Mouse (Mus musculus) spleen, postnatal 4 days (tissue): Measurements from ENCODE around the gene Bmp8a.
"Not testable (repeated sequence)": the region's sequence is repeated elsewhere in the genome, so short reads cannot be mapped to it uniquely, and the experiment has no call there.

Source experiments
- DNase-seq, 2 experiments: peaks; one replicate each; pipeline ENCODE4 v3.0.0; 2022; ENCODE audit warnings: low spot score in 2 of 2

Gene Bmp8a

DNA sequence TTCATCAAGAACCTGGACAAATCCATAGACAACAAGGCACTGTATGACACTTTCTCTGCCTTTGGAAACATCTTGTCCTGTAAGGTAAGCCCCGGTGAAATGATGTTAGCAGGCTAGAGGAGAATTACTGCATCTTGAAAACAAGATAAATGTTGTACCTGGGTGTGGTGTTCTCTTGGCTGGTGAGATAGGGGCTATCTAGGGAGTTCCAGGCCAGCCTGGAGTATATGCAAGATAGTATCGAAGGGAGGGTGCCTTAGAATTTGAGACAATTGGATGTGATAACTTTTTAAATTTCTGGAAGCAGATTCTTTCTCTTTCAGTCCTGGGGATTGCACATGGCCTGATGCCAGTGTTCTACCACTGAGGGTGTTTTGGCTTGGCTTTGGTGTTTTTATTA lies 56.3 kb downstream of the Bmp8a start:
- DNase-seq, result peak in 1 of 2 experiments; percentile 65

DNA sequence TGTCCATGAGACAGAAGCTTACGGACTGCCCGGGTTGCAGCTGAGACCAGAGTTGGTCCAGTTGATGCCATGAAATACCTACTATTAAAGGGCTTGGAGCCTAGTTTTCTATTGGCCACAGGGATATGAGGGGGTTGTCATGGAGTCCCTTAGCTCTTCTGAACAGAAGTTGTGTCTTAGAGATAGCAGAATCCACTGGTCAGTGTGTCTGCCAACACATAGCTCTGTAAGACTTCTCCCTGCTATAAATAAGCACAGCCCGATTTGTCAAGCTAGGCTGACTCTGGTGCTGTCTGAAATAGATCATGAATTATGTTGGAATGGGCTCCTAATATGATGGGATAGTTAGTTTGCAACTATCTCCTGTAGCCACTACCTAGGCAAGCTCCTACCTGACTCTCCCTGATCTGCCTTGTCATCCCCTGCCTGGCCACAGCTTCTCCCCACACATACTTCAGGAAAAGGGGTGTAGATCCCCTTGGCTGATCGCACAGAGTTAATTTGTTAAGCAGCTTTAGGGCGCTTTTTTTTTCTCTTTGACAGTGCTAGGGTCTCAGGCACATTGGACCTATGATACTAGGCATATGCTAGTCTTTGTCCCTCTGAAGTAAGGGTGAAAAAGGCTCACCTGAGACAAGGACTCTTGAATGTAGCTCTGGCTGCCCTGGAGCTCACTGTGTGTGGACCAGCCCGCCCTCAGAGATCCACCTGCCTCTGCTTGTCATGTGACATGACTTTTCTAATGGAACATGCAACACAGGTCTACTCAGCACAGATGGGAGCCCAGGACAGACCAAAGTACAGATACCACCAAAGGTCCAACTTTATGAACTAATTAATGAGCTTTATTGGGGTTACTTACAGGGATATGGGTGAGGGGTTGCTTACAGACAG lies 58.1 kb downstream of the Bmp8a start:
- peak in 1 of 2 experiments; percentile 40 for DNase-seq

DNA sequence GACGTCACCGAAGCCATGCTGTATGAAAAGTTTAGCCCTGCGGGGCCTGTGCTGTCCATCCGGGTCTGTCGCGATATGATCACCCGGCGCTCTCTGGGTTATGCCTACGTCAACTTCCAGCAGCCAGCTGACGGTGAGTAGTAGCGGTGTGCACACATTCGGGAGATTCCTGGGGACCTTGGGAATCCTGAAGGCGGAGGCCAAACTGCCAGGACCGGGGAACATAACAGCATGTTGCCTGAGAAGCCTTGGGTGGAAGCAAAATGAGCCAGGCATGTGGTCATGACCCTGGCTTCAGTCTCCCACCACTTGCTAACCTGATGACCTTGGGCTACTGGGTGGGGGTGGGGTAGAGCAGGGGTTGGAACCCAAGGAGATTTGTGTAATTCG lies 59.4 kb downstream of the Bmp8a start:
- DNase-seq, result peak in 1 of 2 experiments; percentile 35

DNA sequence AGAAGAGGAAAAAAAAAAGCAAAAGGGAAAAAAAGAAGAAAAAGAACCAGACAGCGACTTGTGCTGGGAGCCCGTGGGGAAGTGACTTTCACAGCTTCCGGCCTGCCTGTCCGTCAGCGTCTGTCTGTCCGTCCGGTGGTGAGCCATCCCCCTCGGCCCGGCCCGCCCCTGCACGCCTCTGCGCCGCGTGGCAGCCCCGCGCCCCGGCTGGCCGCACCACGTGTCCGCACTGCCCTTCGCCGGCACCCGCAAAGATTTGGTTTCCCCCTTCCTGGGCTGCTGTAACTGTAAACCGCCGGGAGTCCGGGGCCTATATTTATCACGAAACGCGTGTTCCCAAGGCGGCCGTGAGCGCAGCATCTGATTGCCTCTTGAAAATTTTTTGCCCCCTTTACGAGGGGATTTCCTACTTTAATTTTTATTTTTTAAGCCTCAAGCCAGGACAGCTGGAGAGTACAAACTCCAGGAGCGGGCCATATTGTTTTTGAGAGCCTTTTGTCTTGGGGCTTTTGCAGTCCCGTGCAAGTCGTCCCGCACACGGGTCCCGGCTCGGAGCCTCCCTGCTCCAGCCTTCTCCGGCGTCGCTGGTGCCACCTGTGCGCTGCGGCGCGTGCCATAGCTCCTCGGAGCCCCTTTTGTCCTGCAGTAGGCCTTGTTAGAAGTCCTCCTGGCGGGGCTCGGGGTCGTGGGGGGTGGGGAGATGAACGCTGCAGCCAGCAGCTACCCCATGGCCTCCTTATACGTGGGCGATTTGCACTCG lies 60.0 kb downstream of the Bmp8a start:
- DNase-seq, result not testable (repeated sequence)

DNA sequence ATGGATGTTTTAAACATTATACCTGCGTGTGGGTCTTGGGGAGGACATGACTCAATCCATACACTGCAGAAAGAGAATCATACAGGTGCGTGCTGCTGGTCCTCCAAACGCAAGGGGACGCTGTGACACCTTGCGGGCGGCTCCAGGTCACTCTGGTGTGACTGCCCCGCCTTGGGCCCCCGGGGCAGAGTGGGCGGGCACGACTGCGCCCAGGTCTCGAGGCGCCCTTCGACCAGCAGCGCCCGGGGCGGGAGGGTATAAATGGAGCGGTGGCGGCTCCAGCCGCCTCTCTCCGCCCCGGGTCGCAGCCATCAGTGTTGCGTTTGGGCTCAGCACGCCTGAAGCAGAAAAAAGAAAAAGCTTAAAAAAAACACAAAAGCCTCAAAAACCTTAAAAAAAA lies 60.6 kb downstream of the Bmp8a start:
- DNase-seq, result peak; percentile 96 to 98

DNA sequence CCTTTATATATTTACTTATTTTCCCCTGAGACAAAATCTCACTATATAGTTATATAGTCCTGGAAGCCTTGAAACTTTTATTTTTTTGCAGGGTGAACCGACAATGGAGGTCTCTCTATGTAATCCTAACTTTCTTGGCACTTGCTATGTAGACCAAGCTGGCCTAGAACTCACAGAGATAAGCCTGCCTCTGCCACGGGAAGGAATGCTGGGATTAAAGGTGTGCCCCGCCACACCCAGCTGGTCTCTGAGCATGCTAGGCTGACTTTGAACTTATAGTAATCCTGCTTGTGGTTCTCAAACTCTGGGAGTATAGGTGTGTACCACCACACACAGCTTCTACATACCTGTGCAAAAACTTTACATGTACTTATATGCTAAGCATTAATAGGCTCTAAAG lies 62.9 kb downstream of the Bmp8a start:
- DNase-seq, result no peak

DNA sequence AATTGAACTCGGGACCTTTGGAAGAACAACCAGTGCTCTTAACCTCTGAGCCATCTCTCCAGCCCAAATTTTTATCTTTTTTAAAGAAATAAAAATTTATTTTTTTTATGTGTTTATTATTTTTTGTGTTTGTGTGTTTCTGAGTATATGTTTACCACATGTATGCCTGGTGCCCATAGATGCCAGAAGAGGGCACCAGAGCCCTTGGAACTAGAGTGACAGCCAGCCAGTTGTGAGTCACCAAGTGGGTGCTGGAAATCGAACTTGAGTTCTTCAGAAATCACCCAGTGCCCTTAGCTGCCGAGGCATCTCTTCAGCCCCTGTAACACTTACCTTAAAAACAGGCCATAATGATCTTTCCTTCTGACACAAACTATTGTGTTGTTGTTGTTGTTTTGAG lies 72.0 kb downstream of the Bmp8a start:
- DNase-seq, result no peak
